Mouse (Mus musculus): ENCODE data around the gene Olfr711.
"Not testable (repeated sequence)": the region's sequence is repeated elsewhere in the genome, so short reads cannot be mapped to it uniquely, and the experiment has no call there.

The Olfr711 gene

DNA sequence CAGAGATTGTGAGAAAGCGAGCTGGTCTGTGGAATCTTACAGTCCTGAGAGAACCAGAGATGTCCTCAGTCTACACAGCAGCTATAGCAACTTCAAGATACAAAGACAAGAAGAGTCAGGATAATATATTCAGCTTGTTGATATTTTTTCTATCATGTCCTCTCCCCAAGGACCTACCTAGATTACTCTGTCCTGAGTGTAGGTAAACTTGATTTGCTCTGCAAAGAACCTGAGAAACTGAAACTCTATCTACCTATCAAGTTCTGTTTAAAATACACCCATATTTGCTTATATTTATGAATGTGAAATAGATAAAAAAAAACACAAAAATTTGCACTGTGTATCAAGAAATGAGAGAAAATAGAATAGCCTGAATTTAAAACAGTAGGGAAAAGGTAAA is at the start of gene Olfr711:
TSS of gene Olfr711 (minus strand) at position 101 of the 400 bp plus-strand sequence.
- no peak for DNase-seq (ENCODE audit: low read depth, low spot score)

GRCm38 (mm10) chr7:107005972-107006371 is 30.7 kb upstream of the Olfr711 start, which contains the start of gene Olfr2:
Gene Olfr2, minus strand, starts transcription at chr7:107006072.
- DNase-seq (ENCODE audit: low read depth, low spot score): no peak

DNA sequence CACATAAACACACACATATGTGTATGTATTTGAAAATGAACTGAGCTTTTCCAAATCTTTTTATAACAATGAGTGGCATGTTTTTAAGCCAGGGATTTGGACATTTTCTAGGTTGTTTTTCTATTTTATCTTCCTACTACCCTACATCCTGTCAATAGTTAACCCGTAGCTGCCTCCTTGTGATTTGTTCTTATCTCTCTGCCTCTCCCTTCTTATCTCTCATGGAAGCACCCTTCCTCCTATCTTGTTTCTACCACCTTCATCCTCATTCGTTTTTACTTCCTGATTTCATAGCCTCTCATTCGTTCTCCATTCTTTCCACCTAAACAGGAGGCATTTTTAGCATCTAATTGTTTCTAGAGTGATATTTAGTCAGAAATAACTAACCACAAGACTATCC is 28.9 kb upstream of the Olfr711 start:
- no peak for DNase-seq (ENCODE audit: low read depth, low spot score)

- no peak for DNase-seq (ENCODE audit: low read depth, low spot score)
These were observed 25.5 kb upstream of the Olfr711 start for GRCm38 (mm10) chr7:107000798-107001197.

GRCm38 (mm10) chr7:106985236-106985635 is 10.0 kb upstream of the Olfr711 start:
- no peak for DNase-seq (ENCODE audit: low read depth, low spot score)

GRCm38 (mm10) chr7:106967503-106967902 is 7.8 kb downstream of the Olfr711 start:
- DNase-seq (ENCODE audit: low read depth, low spot score): not testable (repeated sequence)

DNA sequence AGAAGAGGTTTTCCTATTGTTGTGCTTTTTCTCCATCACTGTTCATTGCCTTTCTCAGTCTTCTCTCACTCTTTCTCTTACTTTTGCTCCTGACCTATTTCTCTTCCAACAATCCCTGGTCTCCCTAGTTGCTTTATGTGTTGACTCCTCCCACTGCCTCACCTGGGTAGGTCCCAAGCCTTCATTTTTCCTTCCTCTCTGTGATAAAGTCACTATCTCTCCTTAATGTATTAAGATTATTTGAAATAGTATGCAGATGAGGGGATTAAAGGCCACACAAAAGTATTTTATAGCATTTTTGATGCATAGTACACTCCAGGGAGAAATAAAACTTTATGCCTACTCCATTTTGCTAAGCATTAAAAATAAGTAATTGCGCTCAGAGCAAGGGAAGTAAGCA is 11.4 kb downstream of the Olfr711 start, which contains the start of gene Olfr6:
TSS of gene Olfr6 (minus strand) at position 101 of the 400 bp plus-strand sequence.
- no peak for DNase-seq (ENCODE audit: low read depth, low spot score)

DNA sequence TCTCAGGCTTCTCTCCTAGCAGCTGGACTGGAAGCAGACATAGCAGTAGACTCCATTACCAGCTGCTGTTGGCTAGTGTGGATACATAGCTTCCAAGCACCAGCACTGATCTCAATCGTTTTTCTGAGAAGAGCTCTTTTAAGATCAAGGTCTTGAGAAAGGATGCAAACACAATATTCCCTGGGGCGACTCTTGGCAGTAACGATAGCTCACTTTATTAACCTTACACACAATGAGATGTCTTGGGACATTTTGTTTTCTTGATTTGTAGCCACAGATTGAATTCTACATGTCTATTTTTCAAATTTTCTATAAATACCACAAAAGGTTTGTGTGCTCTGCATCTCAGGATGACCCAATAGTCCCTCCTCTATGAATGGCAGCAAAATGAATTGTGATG is 27.0 kb downstream of the Olfr711 start, which contains the start of gene Olfr710:
TSS of gene Olfr710 (minus strand) at position 101 of the 400 bp plus-strand sequence.
- DNase-seq (ENCODE audit: low read depth, low spot score): no peak

DNA sequence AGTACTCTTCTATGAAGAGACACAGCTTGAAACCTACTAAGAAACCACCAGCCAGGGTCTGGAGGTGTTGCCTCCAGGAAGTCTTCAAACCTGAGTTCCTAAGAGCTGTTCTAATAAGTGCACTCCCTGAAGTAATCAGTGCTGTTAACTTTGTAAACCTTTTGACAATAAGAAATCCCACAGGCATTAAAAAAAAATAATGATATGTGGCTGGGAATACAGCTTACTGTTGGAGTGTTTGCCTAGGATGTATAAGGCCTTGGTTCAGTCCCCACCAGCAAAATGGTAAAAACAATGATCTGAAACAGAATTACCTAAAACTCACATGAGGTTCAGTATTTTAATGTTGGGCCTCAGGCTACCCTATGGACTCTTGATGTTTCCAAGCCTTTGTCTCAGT is 43.1 kb downstream of the Olfr711 start, which contains the start of gene Olfr709-ps1:
TSS of gene Olfr709-ps1 (minus strand) at position 101 of the 400 bp plus-strand sequence.
- DNase-seq (ENCODE audit: low read depth, low spot score): no peak

GRCm38 (mm10) chr7:106920961-106921360 is 54.3 kb downstream of the Olfr711 start:
- not testable (repeated sequence) for DNase-seq (ENCODE audit: low read depth, low spot score)
